Mouse (Mus musculus): ENCODE measurements at regions not wholly inside any gene's neighbourhood (a gene's known extent, or its start where the extent isn't known, plus 50 kb on each side); places are given as distances from the start of the nearest gene placed in this dataset.

- TF ChIP-seq CTCF (IDR thresholded peaks at IDR 0.05; ENCODE audit: low read depth, low read length), result no peak
- no peak for TF ChIP-seq POLR2A (IDR thresholded peaks at IDR 0.05; ENCODE audit: extremely low read depth, insufficient read depth, low read length)
These were observed 140.3 kb downstream of the Wif1 start for GRCm38 (mm10) chr10:121174022-121174421.
